Mouse (Mus musculus): ENCODE measurements around the gene Gm7029. TPM values are rescaled to one million over a fixed set of nuclear protein-coding genes. Genes with fewer than 3 reads are reported as not detected.
"Not testable (repeated sequence)": the region's sequence is repeated elsewhere in the genome, so short reads cannot be mapped to it uniquely, and the experiment has no call there.

Gene Gm7029
- not detected for total RNA-seq (2021)
- long read RNA-seq, experiment 1, result 0 reads
- long read RNA-seq, experiment 2, result 0 reads

DNA sequence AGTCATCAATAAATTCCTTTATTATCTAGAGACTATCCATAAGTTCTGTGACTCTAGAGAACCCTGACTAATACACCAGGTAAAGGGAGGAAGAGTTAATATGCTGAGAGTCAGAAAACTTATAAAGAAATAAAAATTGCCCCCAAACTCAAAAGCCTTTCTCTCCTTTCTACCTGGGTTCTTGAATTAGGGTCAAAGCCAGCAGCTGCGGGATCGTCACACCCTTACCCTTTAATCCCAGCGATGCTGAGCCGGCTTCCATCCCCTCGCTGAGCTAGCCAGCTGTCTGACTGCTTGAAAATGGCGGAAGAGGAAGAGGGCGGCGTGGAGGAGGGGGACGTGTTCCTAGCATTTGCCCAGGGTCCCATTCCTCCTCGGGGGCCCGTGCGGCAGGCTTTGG, at the start of gene Gm7029:
Gene Gm7029 (plus strand): TSS at position 301 of the 400 bp plus-strand sequence.
- DNase-seq (ENCODE audit: low spot score in 2 of 2), result not testable (repeated sequence)

GRCm38 (mm10) chr17:33824084-33824996, 49.3 kb upstream of the Gm7029 start, which contains the start of the genes Rps28 and Ndufa7:
Gene Rps28 (minus strand): TSS chr17:33824562.
Gene Ndufa7 (plus strand): TSS chr17:33824572.
- peak; percentile 95 to 97 for DNase-seq (ENCODE audit: low spot score in 2 of 2)

DNA sequence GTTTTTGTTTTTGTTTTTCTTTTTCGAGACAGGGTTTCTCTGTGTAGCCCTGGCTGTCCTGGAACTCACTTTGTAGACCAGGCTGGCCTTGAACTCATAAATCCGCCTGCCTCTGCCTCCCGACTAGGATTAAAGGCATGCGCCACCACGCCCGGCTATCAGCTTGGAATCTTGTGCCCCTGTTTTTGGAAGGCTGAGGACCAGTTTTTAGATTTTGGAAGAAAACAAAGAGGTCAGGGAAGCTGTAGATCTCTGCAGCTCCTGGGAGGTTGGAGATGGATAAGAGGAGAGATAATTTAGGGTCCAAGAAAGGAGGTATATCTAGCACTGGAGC, 48.7 kb upstream of the Gm7029 start:
- not testable (repeated sequence) for DNase-seq (ENCODE audit: low spot score in 2 of 2)

DNA sequence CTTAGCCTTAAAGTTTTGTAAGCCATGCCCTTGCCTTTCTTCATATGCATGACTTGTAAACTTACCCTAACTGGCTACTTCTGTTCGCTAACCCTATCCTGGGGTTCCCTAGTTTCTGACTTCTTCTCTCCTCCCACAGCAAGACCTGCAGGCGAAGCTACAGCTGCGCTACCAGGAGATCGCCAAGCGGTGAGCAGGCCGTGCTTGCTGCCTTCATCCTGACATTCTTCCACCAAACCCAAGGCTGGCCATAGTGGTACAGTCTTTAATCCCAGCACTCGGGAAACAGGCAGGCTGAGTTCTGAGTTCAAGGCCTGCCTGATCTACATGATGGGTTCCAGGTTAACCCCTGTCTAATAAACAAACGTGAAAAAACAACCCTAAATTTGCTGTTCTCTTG, 48.2 kb upstream of the Gm7029 start:
- DNase-seq (ENCODE audit: low spot score in 2 of 2), result no peak

- DNase-seq (ENCODE audit: low spot score in 2 of 2), result no peak
These were observed 46.8 kb upstream of the Gm7029 start for GRCm38 (mm10) chr17:33826850-33827249.

DNA sequence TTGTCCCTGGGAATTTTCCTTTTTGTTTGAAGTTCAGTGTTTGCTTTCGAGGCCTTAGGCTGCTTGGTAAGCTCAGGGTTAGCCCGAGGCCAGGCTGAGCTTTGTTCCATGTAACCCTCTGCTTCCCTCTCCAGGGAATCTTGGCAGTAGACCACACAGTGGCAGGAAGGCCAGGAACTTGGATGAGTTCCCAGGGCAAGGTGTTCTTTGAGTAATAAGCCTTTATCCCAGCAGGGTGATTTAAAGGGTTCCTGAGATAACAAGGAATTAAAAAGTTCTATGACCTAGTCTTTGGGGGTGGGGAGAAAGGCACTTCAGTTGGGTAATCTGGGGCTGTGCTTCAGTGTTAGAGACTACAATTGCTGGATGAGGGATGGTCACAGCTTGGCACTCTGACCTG, 44.7 kb upstream of the Gm7029 start:
- peak in 1 of 2 experiments; percentile 65 for DNase-seq (ENCODE audit: low spot score in 2 of 2)

DNA sequence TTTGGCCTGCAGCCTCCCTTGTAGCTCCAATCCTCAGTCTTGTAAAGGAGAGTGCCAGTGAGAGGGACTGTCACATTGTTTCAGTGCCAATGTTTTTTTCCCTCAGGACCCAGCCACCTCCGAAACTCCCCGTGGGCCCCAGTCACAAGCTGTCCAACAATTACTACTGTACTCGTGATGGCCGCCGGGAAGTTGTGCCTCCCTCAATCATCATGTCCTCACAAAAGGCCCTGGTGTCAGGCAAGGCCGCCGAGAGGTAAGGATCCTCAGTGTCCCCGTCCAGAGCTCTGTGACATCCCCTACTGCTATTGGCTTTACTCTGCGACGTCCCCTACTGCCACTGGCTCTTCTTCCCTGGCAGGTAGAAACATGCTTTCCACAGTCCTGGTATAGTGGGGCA, 44.1 kb upstream of the Gm7029 start:
- no peak for DNase-seq (ENCODE audit: low spot score in 2 of 2)

GRCm38 (mm10) chr17:33842966-33843795, 30.5 kb upstream of the Gm7029 start, which contains the start of gene Cd320:
Gene Cd320 (plus strand): TSS chr17:33843091.
- DNase-seq (ENCODE audit: low spot score in 2 of 2), result peak; percentile 69 to 84

DNA sequence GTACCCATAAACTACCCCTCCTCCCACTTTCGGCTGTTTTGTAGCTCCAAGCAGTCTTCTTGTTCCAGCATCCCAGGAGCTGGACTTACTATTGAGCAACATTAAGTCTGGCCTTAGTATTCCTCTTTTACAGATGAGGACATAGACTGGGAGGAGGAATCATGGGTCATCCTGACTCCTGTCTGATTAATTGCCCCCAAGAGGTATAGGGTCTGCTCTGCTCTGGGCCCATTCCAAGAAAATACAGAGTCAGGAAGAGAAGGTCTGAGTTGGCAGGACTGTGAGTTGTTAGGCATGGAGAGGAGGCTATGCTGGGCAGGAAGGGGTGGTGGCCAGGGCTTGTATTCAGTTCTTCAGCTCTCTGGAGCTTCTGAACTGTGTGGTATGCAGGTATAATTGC, 29.4 kb upstream of the Gm7029 start:
- no peak for DNase-seq (ENCODE audit: low spot score in 2 of 2)

DNA sequence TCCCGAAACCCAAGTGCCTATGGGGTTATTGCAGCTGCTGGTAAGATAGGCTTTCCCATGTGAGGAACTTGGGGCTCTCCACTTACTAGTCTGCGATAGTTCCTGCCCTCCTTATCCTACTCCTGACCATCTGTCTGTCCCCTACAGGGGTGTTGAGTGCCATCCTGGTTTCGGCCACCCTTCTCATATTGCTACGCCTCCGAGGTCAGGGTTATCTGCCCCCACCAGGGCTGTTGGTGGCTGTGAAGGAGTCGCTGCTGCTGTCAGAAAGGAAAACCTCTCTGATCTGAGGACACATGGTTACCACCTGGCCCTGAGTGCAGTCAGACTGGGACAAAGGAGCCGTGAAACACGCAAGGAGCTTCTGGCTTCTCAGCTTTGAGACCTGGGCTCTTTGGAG, 25.5 kb upstream of the Gm7029 start:
- DNase-seq (ENCODE audit: low spot score in 2 of 2), result no peak

GRCm38 (mm10) chr17:33851331-33851730, 22.3 kb upstream of the Gm7029 start:
- DNase-seq (ENCODE audit: low spot score in 2 of 2), result no peak

DNA sequence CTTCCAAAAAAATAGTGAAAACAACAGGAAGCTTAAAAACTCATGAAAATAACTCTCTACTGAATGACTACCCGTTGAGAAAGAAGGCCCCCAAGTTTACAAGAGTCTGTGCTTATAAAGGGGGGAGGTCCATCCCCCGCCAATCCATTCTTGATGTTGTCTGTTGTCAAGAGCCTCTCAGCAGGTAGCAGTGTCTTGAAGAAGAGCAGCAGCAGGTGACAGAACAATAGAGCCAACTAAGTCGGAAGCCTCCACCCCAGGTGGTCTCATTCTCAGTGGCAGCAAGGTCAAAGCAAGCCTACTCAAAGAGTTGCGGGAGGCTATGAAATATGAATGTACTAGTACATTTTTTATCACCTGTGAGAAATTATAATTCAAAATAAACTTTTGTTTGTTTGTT, 15.8 kb upstream of the Gm7029 start:
- DNase-seq (ENCODE audit: low spot score in 2 of 2), result no peak

- peak in 1 of 2 experiments; percentile 25 for DNase-seq (ENCODE audit: low spot score in 2 of 2)
These were observed 8.2 kb upstream of the Gm7029 start for GRCm38 (mm10) chr17:33865330-33866030.

GRCm38 (mm10) chr17:33874411-33874810, 774 bp downstream of the Gm7029 start:
- no peak for DNase-seq (ENCODE audit: low spot score in 2 of 2)

- DNase-seq (ENCODE audit: low spot score in 2 of 2), result not testable (repeated sequence)
These were observed 2.2 kb downstream of the Gm7029 start for GRCm38 (mm10) chr17:33875797-33876196.

DNA sequence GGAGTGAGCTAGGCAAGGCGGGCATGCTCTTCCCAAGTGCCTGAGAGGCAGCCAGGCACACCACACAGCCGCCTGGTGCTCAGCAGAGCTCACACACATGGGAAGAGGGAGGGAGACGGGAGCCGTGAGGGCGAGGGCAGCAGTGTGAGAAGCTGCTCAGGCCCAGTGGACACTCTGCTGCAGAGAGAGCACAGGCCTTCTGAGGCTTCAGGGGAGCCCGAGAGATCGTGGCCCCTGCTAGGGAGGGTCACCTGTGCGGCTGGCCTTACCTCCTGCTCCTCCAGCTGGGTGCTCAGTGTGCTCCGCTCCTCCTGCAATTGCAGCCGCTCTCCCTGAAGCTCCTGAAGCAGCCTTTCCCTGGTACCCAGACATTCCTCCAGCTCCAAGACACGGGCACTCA, 10.7 kb downstream of the Gm7029 start:
- DNase-seq (ENCODE audit: low spot score in 2 of 2), result not testable (repeated sequence)

DNA sequence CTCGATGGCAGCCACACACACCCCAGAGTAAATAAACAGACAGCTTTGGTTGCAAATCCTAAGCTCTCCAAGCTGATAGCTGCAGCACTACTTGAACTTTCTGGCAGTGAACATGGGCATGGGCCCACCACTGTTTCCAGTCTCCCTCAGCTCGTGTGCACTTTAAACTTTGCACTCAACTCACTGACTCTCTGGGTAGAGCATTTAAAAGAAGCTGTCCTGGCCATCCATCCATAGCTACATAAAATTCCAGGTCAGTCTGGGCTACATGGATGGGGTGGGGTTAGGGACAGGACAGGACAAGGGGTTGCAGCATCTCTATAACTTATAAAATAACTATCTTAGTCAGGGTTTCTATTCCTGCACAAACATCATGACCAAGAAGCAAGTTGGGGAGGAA, 14.2 kb downstream of the Gm7029 start:
- not testable (repeated sequence) for DNase-seq (ENCODE audit: low spot score in 2 of 2)

DNA sequence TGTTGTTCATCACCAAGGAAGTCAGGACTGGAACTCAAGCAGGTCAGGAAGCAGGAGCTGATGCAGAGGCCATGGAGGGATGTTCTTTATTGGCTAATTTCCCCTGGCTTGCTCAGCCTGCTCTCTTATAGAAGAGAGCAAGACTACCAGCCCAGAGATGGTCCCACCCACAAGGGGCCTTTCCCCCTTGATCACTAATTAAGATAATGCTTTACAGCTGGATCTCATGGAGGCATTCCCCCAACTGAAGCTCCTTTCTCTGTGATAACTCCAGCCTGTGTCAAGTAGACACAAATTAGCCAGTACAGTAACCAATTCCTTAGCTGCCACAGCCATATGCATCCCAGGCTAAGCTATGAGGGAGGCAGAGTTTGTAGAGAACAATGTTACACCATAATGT, 14.6 kb downstream of the Gm7029 start:
- DNase-seq (ENCODE audit: low spot score in 2 of 2), result not testable (repeated sequence)

DNA sequence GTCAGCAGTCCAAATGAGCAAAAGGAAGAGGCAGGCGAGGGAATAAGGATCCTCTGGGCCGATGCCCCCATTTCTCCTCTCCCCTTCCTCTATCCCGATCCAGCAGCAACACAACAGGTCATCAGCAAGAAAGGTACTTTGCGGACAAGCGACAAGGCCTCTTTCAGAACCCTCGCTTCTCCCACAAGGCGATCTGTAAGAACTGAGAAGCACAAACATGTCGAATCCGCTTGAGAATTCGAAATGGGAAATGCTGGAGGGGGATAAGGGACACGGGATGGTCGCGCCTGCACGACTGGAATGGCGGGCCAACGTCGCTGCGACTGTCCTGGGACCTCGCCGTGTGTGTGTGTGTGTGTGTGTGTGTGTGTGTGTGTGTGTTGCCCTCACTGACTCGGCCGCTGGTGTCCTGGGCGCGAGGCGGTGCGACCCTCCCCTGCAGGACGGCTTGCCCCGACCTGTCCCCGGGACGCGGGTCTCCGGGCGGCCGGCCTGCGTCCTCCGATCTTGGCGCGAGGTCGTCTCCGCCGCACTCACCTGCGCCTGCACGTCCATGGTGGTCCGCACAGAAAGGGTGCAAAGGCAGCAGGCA, 16.4 kb downstream of the Gm7029 start:
- not testable (repeated sequence) for DNase-seq (ENCODE audit: low spot score in 2 of 2)

DNA sequence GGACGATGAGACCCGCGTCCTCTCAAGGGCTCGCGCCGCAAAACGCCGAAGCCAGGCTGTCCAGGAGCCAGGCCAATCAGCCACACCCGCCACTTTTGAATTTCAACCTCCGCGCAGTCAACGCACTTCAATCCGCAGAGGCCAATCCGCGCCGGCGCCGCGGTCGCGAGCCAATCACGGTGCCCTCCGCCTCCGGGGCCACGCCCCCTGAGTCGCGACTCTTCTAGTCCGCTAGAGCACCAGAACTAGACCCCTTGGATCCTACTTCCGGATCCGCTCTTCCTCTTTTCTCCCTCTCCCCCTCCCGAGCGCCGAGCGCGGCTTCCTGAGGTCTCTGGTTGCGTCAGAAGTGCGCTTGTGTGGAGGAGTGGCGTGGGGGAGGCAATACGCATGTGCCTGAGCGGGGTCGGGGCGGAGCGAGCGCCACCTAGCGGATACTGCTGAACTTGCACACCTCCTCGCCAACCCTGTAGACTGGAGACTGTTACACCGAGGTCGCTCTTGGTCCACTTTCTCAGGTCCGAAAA, 17.0 kb downstream of the Gm7029 start, which contains the start of gene Kifc1:
Gene Kifc1 (minus strand): TSS at position 129 of the 527 bp plus-strand sequence.
- peak; percentile 98 for DNase-seq (ENCODE audit: low spot score in 2 of 2)

Data from adrenal gland, postnatal 4 days (tissue).